Mouse (Mus musculus) stomach, postnatal 0 days (tissue): ENCODE results near the gene Snx20. TPM values are rescaled to one million over a fixed set of nuclear protein-coding genes. Genes with fewer than 3 reads are reported as not detected.

Experiments
- ATAC-seq: fragments of 200-750 bp; cut with Nextera tagmentation; 2 replicates; pipeline ENCODE4 v1.8.0; 2017; ENCODE audit not compliant: low FRiP score, low TSS enrichment
- DNase-seq: peaks from one replicate; pipeline ENCODE4 v3.0.0-alpha.2; 2016; ENCODE audit warnings: low spot score
- H3K27ac ChIP-seq: fragments of 300-500 bp; sonication (generic); replicated peaks from 2 replicates; pipeline ENCODE4 v1.5.1; 2014; ENCODE audit warnings: mild to moderate bottlenecking, control low read depth
- H3K27me3 ChIP-seq: fragments of 300-500 bp; sonication (generic); 2 replicates; pipeline ENCODE4 v1.6.1; 2014; ENCODE audit warnings: low read length; ENCODE audit not compliant: control insufficient read depth, insufficient read depth
- H3K36me3 ChIP-seq: fragments of 300-500 bp; sonication (generic); 2 replicates; pipeline ENCODE4 v1.6.1; 2014; ENCODE audit warnings: low read length, mixed read lengths; ENCODE audit not compliant: control insufficient read depth, insufficient read depth
- H3K4me1 ChIP-seq: fragments of 300-500 bp; sonication (generic); replicated peaks from 2 replicates; pipeline ENCODE4 v1.6.1; 2014; ENCODE audit warnings: antibody characterized with exemption; ENCODE audit not compliant: control insufficient read depth, insufficient read depth
- H3K4me2 ChIP-seq: fragments of 300-500 bp; sonication (generic); replicated peaks from 2 replicates; pipeline ENCODE4 v1.6.1; 2014; ENCODE audit warnings: low read depth, mild to moderate bottlenecking, control low read depth, moderate library complexity
- H3K4me3 ChIP-seq: fragments of 300-500 bp; sonication (generic); 2 replicates; pipeline ENCODE4 v1.5.1; 2014; ENCODE audit warnings: low read depth, low read length, control low read depth
- H3K9ac ChIP-seq: fragments of 300-500 bp; sonication (generic); 2 replicates; pipeline ENCODE4 v1.6.1; 2014; ENCODE audit warnings: mild to moderate bottlenecking, low read length, control low read depth, mixed read lengths
- H3K9me3 ChIP-seq: fragments of 300-500 bp; sonication (generic); 2 replicates; pipeline ENCODE4 v1.6.1; 2016; ENCODE audit warnings: low read length; ENCODE audit not compliant: control insufficient read depth
- CTCF ChIP-seq: IDR thresholded peaks from 2 replicates; pipeline ENCODE4 v1.5.1; 2016; ENCODE audit warnings: antibody characterized with exemption, low read depth, mild to moderate bottlenecking, moderate library complexity
- EP300 ChIP-seq: optimal IDR thresholded peaks from 2 replicates; pipeline ENCODE3; 2016; ENCODE audit warnings: antibody characterized with exemption
- WGBS: fragments of 180-500 bp; shearing (Covaris S2); extraction: QIAGEN DNeasy Blood & Tissue Kit; methylation state at CpG from one replicate; pipeline ENCODE4 v1.1.7; 2014; 5-methylcytosine and 5-hydroxymethylcytosine counted together
- polyA plus RNA-seq: library from polyadenylated mRNA; unstranded; fragments of >200 nt; fragmentation: Nextera tagmentation; extraction: Ambion mirVana; gene quantifications from 2 replicates; pipeline ENCODE4 v1.2.1, GENCODE M21; 2015

Gene Snx20
- polyA plus RNA-seq, 1 experiment from 2014 or later, result 2.1 TPM

DNA sequence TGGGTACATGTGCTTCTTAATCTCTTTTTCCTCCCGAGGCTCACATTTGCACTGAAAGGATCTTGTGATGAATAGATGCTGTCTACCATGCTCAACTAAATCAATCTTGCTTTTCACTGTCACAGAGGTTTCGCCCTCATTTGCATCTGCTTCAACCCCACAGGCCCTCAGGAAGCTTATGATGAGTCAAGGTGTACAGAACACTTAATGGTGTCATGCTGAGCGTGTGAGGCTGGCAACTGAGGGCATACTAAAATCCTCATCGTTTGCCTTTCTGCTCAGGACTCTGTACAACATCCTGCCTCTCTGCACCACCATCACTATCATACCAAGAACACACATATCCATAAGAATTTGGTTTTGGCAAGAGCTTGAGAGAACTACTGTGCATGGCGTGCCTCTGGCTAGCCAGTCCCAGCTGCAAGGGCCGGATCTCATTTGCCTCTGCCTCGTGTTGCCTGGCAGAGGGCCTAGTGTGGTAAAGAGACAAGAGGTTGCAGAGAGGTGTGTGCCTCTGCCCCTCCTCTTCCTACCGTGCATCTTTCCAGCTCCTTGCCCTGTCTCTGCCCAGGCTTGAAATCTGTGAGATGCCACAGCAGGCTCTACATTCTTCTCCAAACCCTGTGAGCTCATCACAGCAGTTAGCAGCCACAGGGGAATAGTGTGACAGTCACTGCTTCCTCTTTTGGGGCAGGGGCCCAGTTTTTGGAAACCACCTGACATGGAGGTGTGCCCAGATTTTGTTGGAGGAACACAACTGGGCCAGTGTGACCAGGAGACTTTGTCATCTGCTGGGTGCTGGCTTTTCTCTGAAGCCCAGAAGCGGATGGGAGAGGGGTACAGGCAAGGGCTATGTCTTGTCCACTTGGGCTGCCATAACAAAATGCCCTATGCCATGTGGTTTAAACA, 1.4 kb upstream of the Snx20 start:
- H3K4me3 ChIP-seq, result no peak overlapping the region
- no peaks in the 10 kb centered on the region for H3K4me1 ChIP-seq
- no peaks in the 10 kb centered on the region for H3K27me3 ChIP-seq
- TF ChIP-seq CTCF, result no peak
- TF ChIP-seq EP300, result no peak
- no peaks in the 10 kb centered on the region for H3K9me3 ChIP-seq
- WGBS, result 65% methylated on average over 9 of the region's 9 CpGs
- ATAC-seq (0 out of 2 replicates have a peak, but pooled peaks have one; percentile 29), DNase-seq (no peak)
- no peak overlapping the region for H3K4me2 ChIP-seq
- H3K9ac ChIP-seq, result no peak overlapping the region
- no peak overlapping the region for H3K27ac ChIP-seq
- H3K36me3 ChIP-seq, result no peaks in the 10 kb centered on the region

DNA sequence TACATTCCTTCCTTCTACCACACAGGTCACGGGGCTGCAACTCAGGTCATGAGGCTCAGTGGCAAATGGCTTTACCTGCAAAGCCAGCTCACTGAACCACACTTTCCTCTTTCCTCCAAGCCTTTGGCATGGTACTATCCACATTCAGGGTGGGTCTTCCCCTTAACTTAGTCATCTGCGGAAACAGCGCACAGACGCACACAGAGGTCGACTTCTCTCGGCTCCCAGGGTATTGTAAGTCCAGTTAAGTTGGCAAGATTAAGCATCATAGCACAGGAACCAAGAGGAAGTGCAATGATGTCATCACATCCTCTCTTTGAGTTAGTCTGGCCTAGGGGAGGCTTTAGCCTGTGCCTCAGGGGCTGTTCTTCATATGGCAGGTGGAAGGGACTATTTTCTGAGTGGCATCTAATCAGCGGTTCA, 2.6 kb downstream of the Snx20 start:
- ATAC-seq (0 out of 2 replicates have a peak, but pooled peaks have one; percentile 30), DNase-seq (no peak)
- no peaks in the 10 kb centered on the region for H3K9me3 ChIP-seq
- H3K4me3 ChIP-seq, result no peak overlapping the region
- no peak overlapping the region for H3K9ac ChIP-seq
- H3K27me3 ChIP-seq, result no peaks in the 10 kb centered on the region
- 76% methylated on average over 7 of the region's 7 CpGs for WGBS
- TF ChIP-seq CTCF, result no peak
- TF ChIP-seq EP300, result no peak
- no peak overlapping the region for H3K4me2 ChIP-seq
- H3K36me3 ChIP-seq, result no peaks in the 10 kb centered on the region
- H3K4me1 ChIP-seq, result no peaks in the 10 kb centered on the region
- no peak overlapping the region for H3K27ac ChIP-seq

DNA sequence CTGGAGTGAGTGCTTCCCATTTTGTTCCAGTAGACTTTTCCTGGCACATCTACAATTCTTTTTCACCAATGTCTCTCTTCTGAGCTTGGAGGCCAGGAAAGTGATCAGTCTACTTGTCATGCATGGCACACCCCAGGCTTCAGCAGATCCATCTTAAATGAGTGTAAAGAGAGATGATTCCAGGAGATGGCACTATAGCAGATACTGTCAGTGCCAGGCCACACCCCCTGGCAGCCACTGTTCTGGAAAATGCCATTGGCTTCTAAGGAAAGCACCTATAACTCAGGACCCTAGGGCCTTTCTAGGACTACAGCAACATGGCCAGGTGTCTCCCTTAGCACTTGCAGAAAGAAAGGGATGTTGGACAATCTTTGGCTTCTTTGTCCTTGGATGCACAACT, 4.8 kb downstream of the Snx20 start:
- no peak for DNase-seq
- Histone ChIP-seq H3K4me3 (no peak overlapping the region), H3K4me1 (0 out of 2 replicates have a peak, but pooled peaks cover 3% of the 10 kb centered on the region), H3K9ac (no peak overlapping the region), H3K4me2 (no peak overlapping the region), H3K27ac (no peak overlapping the region), H3K36me3 (no peaks in the 10 kb centered on the region), H3K27me3 (no peaks in the 10 kb centered on the region), H3K9me3 (no peaks in the 10 kb centered on the region)
- ATAC-seq, result no peak
- peak; percentile 53 for TF ChIP-seq CTCF
- TF ChIP-seq EP300, result no peak

DNA sequence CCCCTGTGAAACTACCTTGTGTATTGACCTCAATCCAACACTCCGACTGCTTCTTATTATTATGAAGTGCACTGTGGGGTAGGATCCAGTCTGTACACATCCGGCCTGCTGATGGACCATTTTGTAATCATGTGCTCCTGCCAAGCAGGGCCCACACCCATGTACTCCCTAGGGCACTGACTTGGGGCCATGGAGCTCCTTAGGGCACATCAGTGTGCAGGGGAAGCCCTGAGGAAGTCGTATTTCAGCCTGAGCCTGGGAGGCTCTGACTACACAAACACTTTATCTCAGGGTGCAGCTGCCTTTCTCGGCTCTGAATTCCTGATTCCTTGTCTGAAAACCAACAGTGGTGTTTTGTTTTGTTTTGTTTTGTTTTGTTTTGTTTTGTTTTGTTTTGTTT, 5.7 kb downstream of the Snx20 start:
- 74% methylated on average over 4 of the region's 4 CpGs for WGBS

DNA sequence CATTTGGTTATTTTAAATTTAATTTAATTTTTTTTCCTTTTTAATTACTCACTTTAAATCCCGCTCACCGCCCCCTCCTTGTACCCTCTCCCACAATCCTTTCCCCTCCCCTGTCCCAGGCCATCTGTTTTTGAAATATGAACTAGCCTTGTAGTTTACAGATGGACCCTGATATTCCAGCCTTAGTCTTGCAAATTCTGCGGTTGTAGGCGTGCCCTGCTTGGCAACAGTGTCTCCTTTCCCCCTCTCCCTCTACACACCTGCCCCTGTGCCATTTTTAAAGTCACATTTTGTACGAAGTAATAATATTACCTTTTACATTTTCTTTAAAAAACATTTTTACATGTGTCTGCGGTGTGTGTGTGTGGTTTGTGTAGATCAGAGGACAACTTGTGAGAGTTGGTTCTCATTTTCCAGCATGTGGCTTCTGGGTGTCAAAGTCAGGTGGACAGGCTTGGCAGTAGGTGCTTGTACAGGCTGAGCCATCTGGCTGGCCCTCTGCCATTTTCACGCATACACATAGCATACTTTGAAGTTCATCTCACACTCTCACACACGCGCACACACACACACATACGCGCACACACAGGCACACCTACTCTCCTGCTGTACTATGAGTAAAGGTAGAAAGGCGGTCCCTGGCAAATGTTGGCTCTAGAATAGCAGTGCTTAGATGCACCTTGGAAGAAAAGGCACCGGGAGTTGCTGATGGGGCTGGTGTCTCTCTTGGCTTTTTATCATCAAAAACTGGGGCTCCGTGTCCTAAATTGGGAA, 7.7 kb downstream of the Snx20 start:
- Histone ChIP-seq H3K9ac (peak overlapping the region; percentile 71; the same call in 1 of the 2 replicates), H3K4me1 (0 out of 2 replicates have a peak, but pooled peaks cover 3% of the 10 kb centered on the region), H3K4me2 (peak overlapping the region; percentile 78), H3K27ac (no peak overlapping the region), H3K27me3 (no peaks in the 10 kb centered on the region), H3K9me3 (no peaks in the 10 kb centered on the region), H3K4me3 (peak overlapping the region; percentile 42), H3K36me3 (no peaks in the 10 kb centered on the region)
- no peak for ATAC-seq
- TF ChIP-seq CTCF, result no peak
- TF ChIP-seq EP300, result no peak
- WGBS, result 61% methylated on average over 14 of the region's 14 CpGs
- DNase-seq, result no peak

More for the DNA sequence above, 5.7 kb downstream of the Snx20 start:
- H3K4me1 ChIP-seq, result 0 out of 2 replicates have a peak, but pooled peaks cover 3% of the 10 kb centered on the region
- H3K9me3 ChIP-seq, result no peaks in the 10 kb centered on the region
- ATAC-seq, result no peak
- H3K4me2 ChIP-seq, result no peak overlapping the region
- TF ChIP-seq CTCF (no peak), EP300 (no peak)
- no peak for DNase-seq
- no peak overlapping the region for H3K4me3 ChIP-seq
- H3K27ac ChIP-seq, result no peak overlapping the region
- no peaks in the 10 kb centered on the region for H3K36me3 ChIP-seq
- H3K9ac ChIP-seq, result no peak overlapping the region
- H3K27me3 ChIP-seq, result no peaks in the 10 kb centered on the region
